Mouse (Mus musculus) kidney, adult 9 months (tissue): ENCODE measurements around the gene Ovca2.
A peak's percentile ranks its signal among the peaks of the same experiment; 100 is the strongest.

ENCODE experiments used
- DNase-seq: peaks from one replicate; pipeline ENCODE4 v3.0.0; 2022

Ovca2 gene

GRCm38 (mm10) chr11:75148332-75149035, 30.2 kb downstream of the Ovca2 start:
- DNase-seq = no peak

GRCm38 (mm10) chr11:75147846-75148168, 30.8 kb downstream of the Ovca2 start:
- no peak for DNase-seq

GRCm38 (mm10) chr11:75147106-75147845, 31.4 kb downstream of the Ovca2 start:
- no peak for DNase-seq

GRCm38 (mm10) chr11:75145841-75146240, 32.8 kb downstream of the Ovca2 start:
- no peak for DNase-seq

- DNase-seq = no peak
Measured at GRCm38 (mm10) chr11:75142749-75143148, 35.9 kb downstream of the Ovca2 start.

GRCm38 (mm10) chr11:75141913-75142312, 36.7 kb downstream of the Ovca2 start:
- no peak for DNase-seq

GRCm38 (mm10) chr11:75141038-75141437, 37.6 kb downstream of the Ovca2 start:
- DNase-seq = no peak

- peak; percentile 44 for DNase-seq
Measured at GRCm38 (mm10) chr11:75140431-75140830, 38.2 kb downstream of the Ovca2 start.

GRCm38 (mm10) chr11:75139122-75139963, 39.3 kb downstream of the Ovca2 start:
- peak; percentile 72 for DNase-seq

- peak; percentile 91 for DNase-seq
Measured at GRCm38 (mm10) chr11:75136666-75137398, 41.8 kb downstream of the Ovca2 start.

GRCm38 (mm10) chr11:75135358-75135757, 43.3 kb downstream of the Ovca2 start:
- DNase-seq = peak; percentile 92

- peak; percentile 49 for DNase-seq
Measured at GRCm38 (mm10) chr11:75134485-75135068, 44.1 kb downstream of the Ovca2 start.

- peak; percentile 76 for DNase-seq
Measured at GRCm38 (mm10) chr11:75133951-75134350, 44.7 kb downstream of the Ovca2 start.

GRCm38 (mm10) chr11:75133391-75133790, 45.2 kb downstream of the Ovca2 start:
- no peak for DNase-seq

GRCm38 (mm10) chr11:75132278-75132677, 46.4 kb downstream of the Ovca2 start:
- DNase-seq = peak; percentile 67

- DNase-seq = no peak
Measured at GRCm38 (mm10) chr11:75131300-75131699, 47.3 kb downstream of the Ovca2 start.

- no peak for DNase-seq
Measured at GRCm38 (mm10) chr11:75129481-75129880, 49.2 kb downstream of the Ovca2 start.

- DNase-seq = no peak
Measured at GRCm38 (mm10) chr11:75126384-75126783, 52.3 kb downstream of the Ovca2 start.
